Mouse (Mus musculus) E14TG2a.4 (cell line): ENCODE data around the gene Lbh.

Experiments
- CTCF ChIP-seq: conservative IDR thresholded peaks from 2 replicates; pipeline ENCODE4 v1.5.1; 2014; ENCODE audit warnings: low read length
- NANOG ChIP-seq: IDR thresholded peaks from 2 replicates; pipeline ENCODE4 v1.6.1; 2014; ENCODE audit warnings: borderline replicate concordance, low read length, mixed read lengths

GRCm38 (mm10) chr17:72909061-72909852 is 8.8 kb upstream of the Lbh start:
- no peak for TF ChIP-seq CTCF
- no peak for TF ChIP-seq NANOG
